Mouse (Mus musculus): ENCODE measurements around the gene Ackr2.

Gene Ackr2

GRCm38 (mm10) chr9:121892057-121892687, 6.0 kb upstream of the Ackr2 start:
- no peak for DNase-seq

- DNase-seq, result peak; percentile 43 to 60
These were observed 3.7 kb upstream of the Ackr2 start for GRCm38 (mm10) chr9:121894447-121894846.

GRCm38 (mm10) chr9:121895392-121895993, 2.7 kb upstream of the Ackr2 start:
- DNase-seq, result peak; percentile 44 to 68

GRCm38 (mm10) chr9:121896820-121897219, 1.3 kb upstream of the Ackr2 start:
- peak in 1 of 2 experiments; percentile 1 for DNase-seq

GRCm38 (mm10) chr9:121899306-121899705, 1.2 kb downstream of the Ackr2 start:
- DNase-seq, result no peak

GRCm38 (mm10) chr9:121900282-121900855, 2.2 kb downstream of the Ackr2 start:
- peak in 1 of 2 experiments; percentile 3 for DNase-seq

GRCm38 (mm10) chr9:121901710-121902700, 3.9 kb downstream of the Ackr2 start:
- DNase-seq, result peak in 1 of 2 experiments; percentile 4

- peak in 1 of 2 experiments; percentile 5 for DNase-seq
These were observed 5.5 kb downstream of the Ackr2 start for GRCm38 (mm10) chr9:121903476-121904305.

GRCm38 (mm10) chr9:121904319-121904718, 6.2 kb downstream of the Ackr2 start:
- no peak for DNase-seq

GRCm38 (mm10) chr9:121904946-121905345, 6.8 kb downstream of the Ackr2 start:
- no peak for DNase-seq

GRCm38 (mm10) chr9:121905556-121906185, 7.5 kb downstream of the Ackr2 start:
- DNase-seq, result no peak

- DNase-seq, result no peak
These were observed 8.3 kb downstream of the Ackr2 start for GRCm38 (mm10) chr9:121906456-121906855.

GRCm38 (mm10) chr9:121907356-121908070, 9.4 kb downstream of the Ackr2 start:
- peak in 1 of 2 experiments; percentile 1 for DNase-seq

GRCm38 (mm10) chr9:121908321-121908720, 10.2 kb downstream of the Ackr2 start:
- no peak for DNase-seq

GRCm38 (mm10) chr9:121909635-121910034, 11.5 kb downstream of the Ackr2 start:
- no peak for DNase-seq

GRCm38 (mm10) chr9:121911196-121911595, 13.0 kb downstream of the Ackr2 start:
- no peak for DNase-seq

GRCm38 (mm10) chr9:121912786-121913185, 14.6 kb downstream of the Ackr2 start:
- no peak for DNase-seq

- no peak for DNase-seq
These were observed 16.1 kb downstream of the Ackr2 start for GRCm38 (mm10) chr9:121914226-121914757.

- DNase-seq, result no peak
These were observed 16.9 kb downstream of the Ackr2 start for GRCm38 (mm10) chr9:121915056-121915455.

GRCm38 (mm10) chr9:121916102-121916501, 17.9 kb downstream of the Ackr2 start, which contains the start of gene Cyp8b1:
TSS of gene Cyp8b1 (minus strand) at chr9:121916305.
- DNase-seq, result no peak
